8 mouse cellular contexts compared by ENCODE assay signal in the genomic region with DNA sequence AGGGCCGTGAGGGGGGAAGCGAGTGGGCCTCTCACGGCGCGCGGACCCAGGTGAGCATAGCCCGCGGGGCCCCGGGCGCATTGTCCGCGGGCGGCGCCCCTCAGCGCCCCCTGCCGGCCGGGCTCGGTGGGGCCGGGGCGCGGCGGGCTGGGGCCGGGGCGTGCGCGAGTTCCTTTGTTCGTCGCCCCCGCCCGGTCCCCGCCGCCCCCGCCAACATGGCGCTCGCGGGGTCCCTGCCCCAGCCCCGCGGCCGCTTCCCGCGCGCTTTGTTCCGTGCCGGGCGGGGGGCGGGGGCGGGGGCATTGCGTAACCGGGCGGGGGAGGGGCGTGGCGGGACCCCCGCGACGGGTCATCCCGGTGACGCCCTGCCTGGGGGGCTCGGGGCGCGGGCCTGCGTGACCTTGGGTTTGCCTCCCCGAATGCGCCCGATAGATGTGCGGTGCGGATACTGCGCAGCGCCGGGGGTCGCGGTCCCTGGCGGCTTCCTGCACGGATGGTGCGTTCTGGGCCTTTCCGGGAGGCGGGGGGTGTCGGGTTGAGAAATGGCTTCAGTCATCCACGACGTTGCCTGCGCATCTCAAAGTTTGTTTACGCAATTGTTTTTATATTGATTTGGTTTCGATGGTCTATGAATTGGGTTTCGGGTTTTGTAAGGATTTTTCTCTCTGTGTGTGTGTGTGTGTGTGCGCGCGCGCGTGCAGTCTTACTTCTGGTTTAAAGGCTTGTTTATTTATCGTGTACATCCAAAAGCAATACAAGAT. TPM values are rescaled to one million over a fixed set of nuclear protein-coding genes. Genes with fewer than 3 reads are reported as not detected.
DNase-seq lines count a peak whose midpoint lies in the region; ATAC-seq lines count a peak whose summit lies in the region.

No protein-coding gene starts in this region.

- H3K27ac ChIP-seq in embryonic facial prominence, embryonic 12.5 days, result peak overlapping the region; percentile 96
- H3K27ac ChIP-seq in heart, embryonic 11.5 days (ENCODE audit: low read depth, low read length), result peak overlapping the region; percentile 87
- peak overlapping the region; percentile 86 for H3K27ac ChIP-seq in kidney, embryonic 14.5 days (ENCODE audit: low read depth, low read length)
- H3K27ac ChIP-seq in midbrain, embryonic 16.5 days (ENCODE audit: low read length), result peak overlapping the region; percentile 96

- H3K4me1 ChIP-seq in embryonic facial prominence, embryonic 12.5 days, result peaks cover 10% of the 10 kb centered on the region; the same call in 1 of the 2 replicates
- peaks cover 5% of the 10 kb centered on the region; the same call in 1 of the 2 replicates for H3K4me1 ChIP-seq in heart, embryonic 11.5 days (ENCODE audit: control insufficient read depth, insufficient read depth, low read length)
- no peaks in the 10 kb centered on the region; the same call in 1 of the 2 replicates for H3K4me1 ChIP-seq in kidney, embryonic 14.5 days (ENCODE audit: control insufficient read depth, insufficient read depth, low read length)
- H3K4me1 ChIP-seq in midbrain, embryonic 16.5 days (ENCODE audit: control insufficient read depth, insufficient read depth, low read length), result peaks cover 26% of the 10 kb centered on the region

- no peaks in the 10 kb centered on the region for H3K27me3 ChIP-seq in embryonic facial prominence, embryonic 12.5 days
- no peaks in the 10 kb centered on the region for H3K27me3 ChIP-seq in heart, embryonic 11.5 days (ENCODE audit: control insufficient read depth, insufficient read depth, low read length)
- no peaks in the 10 kb centered on the region for H3K27me3 ChIP-seq in kidney, embryonic 14.5 days (ENCODE audit: control insufficient read depth, insufficient read depth, low read length)
- no peaks in the 10 kb centered on the region for H3K27me3 ChIP-seq in midbrain, embryonic 16.5 days (ENCODE audit: control insufficient read depth, insufficient read depth, low read depth, low read length)

- no peaks in the 10 kb centered on the region for H3K9me3 ChIP-seq in embryonic facial prominence, embryonic 12.5 days
- H3K9me3 ChIP-seq in heart, embryonic 11.5 days (replicated peaks; ENCODE audit: control insufficient read depth, low read length), result no peaks in the 10 kb centered on the region
- peaks cover 3% of the 10 kb centered on the region; the same call in 1 of the 2 replicates for H3K9me3 ChIP-seq in kidney, embryonic 14.5 days (ENCODE audit: control insufficient read depth, low read length)
- H3K9me3 ChIP-seq in midbrain, embryonic 16.5 days (replicated peaks; ENCODE audit: control insufficient read depth, low read length, poor library complexity, severe bottlenecking), result no peaks in the 10 kb centered on the region; the same call in 1 of the 2 replicates

- peak; percentile 52 for DNase-seq in layer of hippocampus, adult 11-12 months (ENCODE audit: low spot score)
- no peak for DNase-seq in layer of hippocampus, adult 9-10 months (ENCODE audit: low spot score)
- peak; percentile 35 for DNase-seq in liver
- DNase-seq in spleen, postnatal 10 days (ENCODE audit: low spot score in 2 of 2), result peak; percentile 47 to 70

- peak overlapping the region; percentile 85 for H3K4me3 ChIP-seq in embryonic facial prominence, embryonic 12.5 days
- H3K4me3 ChIP-seq in heart, embryonic 11.5 days (ENCODE audit: low read depth, low read length), result peak overlapping the region; percentile 93
- peak overlapping the region; percentile 69 for H3K4me3 ChIP-seq in kidney, embryonic 14.5 days (ENCODE audit: low read length)
- H3K4me3 ChIP-seq in midbrain, embryonic 16.5 days (ENCODE audit: low read depth, low read length), result peak overlapping the region; percentile 80

- peak overlapping the region; percentile 53 for H3K4me2 ChIP-seq in embryonic facial prominence, embryonic 12.5 days (replicated peaks)
- H3K4me2 ChIP-seq in heart, embryonic 11.5 days, result peak overlapping the region; percentile 99
- H3K4me2 ChIP-seq in kidney, embryonic 14.5 days (replicated peaks; ENCODE audit: low read depth, low read length), result peak overlapping the region; percentile 94
- peak overlapping the region; percentile 60 for H3K4me2 ChIP-seq in midbrain, embryonic 16.5 days (ENCODE audit: low read length)

- H3K36me3 ChIP-seq in embryonic facial prominence, embryonic 12.5 days, result peaks cover 7% of the 10 kb centered on the region; the same call in 1 of the 2 replicates
- H3K36me3 ChIP-seq in heart, embryonic 11.5 days (ENCODE audit: control insufficient read depth, insufficient read depth, low read length), result peaks cover 10% of the 10 kb centered on the region; the same call in 1 of the 2 replicates
- H3K36me3 ChIP-seq in kidney, embryonic 14.5 days (ENCODE audit: control insufficient read depth, insufficient read depth, low read length), result no peaks in the 10 kb centered on the region
- H3K36me3 ChIP-seq in midbrain, embryonic 16.5 days (ENCODE audit: control insufficient read depth, insufficient read depth, low read length), result no peaks in the 10 kb centered on the region

- ATAC-seq in embryonic facial prominence, embryonic 12.5 days (ENCODE audit: insufficient number of reproducible peaks, insufficient read depth, low FRiP score, low TSS enrichment), result peak; percentile 22
- peak; percentile 73 for ATAC-seq in heart, embryonic 11.5 days (replicated peaks; ENCODE audit: insufficient number of reproducible peaks, low FRiP score, low TSS enrichment)
- peak; percentile 81 for ATAC-seq in kidney, embryonic 14.5 days (ENCODE audit: low FRiP score, low TSS enrichment)
- peak; percentile 61 for ATAC-seq in midbrain, embryonic 16.5 days

- under 1% methylated on average over 54 of the region's 89 CpGs for WGBS in embryonic facial prominence, embryonic 12.5 days
- WGBS in heart, embryonic 11.5 days (ENCODE audit: insufficient replicate concordance), result 4% methylated on average over 33 of the region's 89 CpGs
- 2% methylated on average over 61 of the region's 89 CpGs for WGBS in kidney, embryonic 14.5 days
- 1% methylated on average over 55 of the region's 89 CpGs for WGBS in midbrain, embryonic 16.5 days

- peak overlapping the region; percentile 98 for H3K9ac ChIP-seq in embryonic facial prominence, embryonic 12.5 days
- H3K9ac ChIP-seq in heart, embryonic 11.5 days (ENCODE audit: low read depth, low read length), result peak overlapping the region; percentile 93
- H3K9ac ChIP-seq in kidney, embryonic 14.5 days (ENCODE audit: low read depth, low read length), result peak overlapping the region; percentile 98
- H3K9ac ChIP-seq in midbrain, embryonic 16.5 days (ENCODE audit: low read depth, low read length), result peak overlapping the region; percentile 98

RNA-seq across cellular contexts. Expression of a gene that starts 0.5 kb away (rescaled TPM):
- polyA plus RNA-seq in embryonic facial prominence, embryonic 12.5 days (2016; fragmentation: Nextera tagmentation; extraction: Ambion mirVana), result 140 and 145 TPM in 2 replicates
- 56.7 and 64.9 TPM in 2 replicates for polyA plus RNA-seq in heart, embryonic 11.5 days (2014; fragmentation: Nextera tagmentation; extraction: Ambion mirVana)
- 65.8 and 107 TPM in 2 replicates for polyA plus RNA-seq in kidney, embryonic 14.5 days (2014; fragmentation: Nextera tagmentation; extraction: Ambion mirVana)
- 181 and 183 TPM in 2 replicates for polyA plus RNA-seq in midbrain, embryonic 16.5 days (2015; fragmentation: Nextera tagmentation; extraction: Ambion mirVana)

Comparison
In these comparisons a context has a peak if more than half of its experiments do, and no peak if none do; other contexts are left out.
1. ATAC-seq: peak in every context shown above with its lines; median percentile 81 in kidney, embryonic 14.5 days; 73 in heart, embryonic 11.5 days; 61 in midbrain, embryonic 16.5 days; 22 in embryonic facial prominence, embryonic 12.5 days.